ENCODE assay signal across 15 mouse cellular contexts in genomic region chr12:71036729-71037404, GRCm38 (mm10). TPM values are rescaled to one million over a fixed set of nuclear protein-coding genes. Genes with fewer than 3 reads are reported as not detected.
DNase-seq lines count a peak whose midpoint lies in the region; ATAC-seq and TF ChIP-seq lines count a peak whose summit lies in the region.
"Had no signal": no experiment of that assay in that cellular context is flagged by ENCODE, and none has a peak within 500 bp of the region (broad histone marks: within the 10 kb centered on the region; RNA-seq: fewer than 3 reads in every experiment).

No protein-coding gene starts in this region.

- WGBS in heart, embryonic 10.5 days, result 89% methylated on average over 12 of the region's 12 CpGs
- 93% methylated on average over 12 of the region's 12 CpGs for WGBS in intestine, embryonic 15.5 days
- 93% methylated on average over 12 of the region's 12 CpGs for WGBS in hindbrain, embryonic 16.5 days

- peak; percentile 68; the same call in 1 of the 2 replicates for ATAC-seq in G1E (ENCODE audit: extremely low read depth, insufficient number of reproducible peaks, low FRiP score, poor library complexity, severe bottlenecking)
- ATAC-seq in intestine, embryonic 15.5 days, result peak; percentile 66
- peak; percentile 60; the same call in 1 of the 2 replicates for ATAC-seq in megakaryocyte-erythroid progenitor cell, adult 5-6 weeks (replicated peaks; ENCODE audit: low FRiP score, low TSS enrichment, poor library complexity, severe bottlenecking)
- ATAC-seq in hindbrain, embryonic 16.5 days, result no peak

- H3K9ac ChIP-seq in intestine, embryonic 15.5 days, result no peak overlapping the region
- H3K9ac ChIP-seq in hindbrain, embryonic 16.5 days (ENCODE audit: low read depth, low read length), result no peak overlapping the region
- H3K9ac ChIP-seq: lung, embryonic 15.5 days had no signal

- H3K27ac ChIP-seq in heart, embryonic 10.5 days, result no peak overlapping the region
- H3K27ac ChIP-seq in intestine, embryonic 15.5 days, result no peak overlapping the region
- no peak overlapping the region for H3K27ac ChIP-seq in hindbrain, embryonic 16.5 days (ENCODE audit: low read depth, low read length)
- H3K27ac ChIP-seq: lung, embryonic 15.5 days had no signal

- no peak overlapping the region for H3K4me3 ChIP-seq in heart, embryonic 10.5 days
- H3K4me3 ChIP-seq in G1E (ENCODE audit: low read depth, low read length), result no peak overlapping the region
- no peak overlapping the region for H3K4me3 ChIP-seq in intestine, embryonic 15.5 days (replicated peaks)
- no peak overlapping the region for H3K4me3 ChIP-seq in hindbrain, embryonic 16.5 days (ENCODE audit: low read length)
- H3K4me3 ChIP-seq: lung, embryonic 15.5 days had no signal

- no peaks in the 10 kb centered on the region for H3K4me1 ChIP-seq in heart, embryonic 10.5 days
- peaks cover 27% of the 10 kb centered on the region for H3K4me1 ChIP-seq in G1E (ENCODE audit: insufficient read depth, low read depth, low read length)
- no peaks in the 10 kb centered on the region for H3K4me1 ChIP-seq in intestine, embryonic 15.5 days (replicated peaks)
- no peaks in the 10 kb centered on the region for H3K4me1 ChIP-seq in hindbrain, embryonic 16.5 days (ENCODE audit: control insufficient read depth, insufficient read depth, low read depth, low read length)
- H3K4me1 ChIP-seq: lung, embryonic 15.5 days had no signal

- DNase-seq in heart, embryonic 10.5 days (ENCODE audit: low spot score), result peak; percentile 73
- DNase-seq in heart, adult 18-20 months, result no peak
- peak; percentile 10 for DNase-seq in G1E (ENCODE audit: low spot score)
- no peak for DNase-seq in layer of hippocampus, postnatal 14 days (ENCODE audit: low spot score in 2 of 2)
- DNase-seq in embryo, embryonic 9.5 days (ENCODE audit: extremely low spot score), result no peak
- DNase-seq: adrenal gland, postnatal 10 days; cerebellum, postnatal 10 days; gastrocnemius, postnatal 25 days; kidney, postnatal 14 days; thymus, postnatal 25 days had no signal

- H3K36me3 ChIP-seq in heart, embryonic 10.5 days, result peaks cover 74% of the 10 kb centered on the region
- peaks cover 94% of the 10 kb centered on the region for H3K36me3 ChIP-seq in G1E (replicated peaks)
- H3K36me3 ChIP-seq in intestine, embryonic 15.5 days, result peaks cover 29% of the 10 kb centered on the region; the same call in 1 of the 2 replicates
- H3K36me3 ChIP-seq in hindbrain, embryonic 16.5 days (ENCODE audit: control insufficient read depth, insufficient read depth, low read length), result peaks cover 11% of the 10 kb centered on the region

- no peak for TF ChIP-seq CTCF in G1E (IDR thresholded peaks at IDR 0.05; ENCODE audit: low read depth, low read length)

- no peak overlapping the region for H3K4me2 ChIP-seq in intestine, embryonic 15.5 days (replicated peaks)
- H3K4me2 ChIP-seq in hindbrain, embryonic 16.5 days (ENCODE audit: low read length), result no peak overlapping the region
- H3K4me2 ChIP-seq: lung, embryonic 15.5 days had no signal

- H3K9me3 ChIP-seq in heart, embryonic 10.5 days, result no peaks in the 10 kb centered on the region
- peaks cover 8% of the 10 kb centered on the region for H3K9me3 ChIP-seq in G1E (replicated peaks)
- H3K9me3 ChIP-seq in intestine, embryonic 15.5 days, result no peaks in the 10 kb centered on the region
- H3K9me3 ChIP-seq in hindbrain, embryonic 16.5 days (ENCODE audit: control insufficient read depth, low read length), result no peaks in the 10 kb centered on the region
- H3K9me3 ChIP-seq: lung, embryonic 15.5 days had no signal

- no peaks in the 10 kb centered on the region for H3K27me3 ChIP-seq in heart, embryonic 10.5 days (ENCODE audit: insufficient read depth, poor library complexity, severe bottlenecking)
- H3K27me3 ChIP-seq in G1E (ENCODE audit: insufficient read depth, low read length), result no peaks in the 10 kb centered on the region
- no peaks in the 10 kb centered on the region for H3K27me3 ChIP-seq in intestine, embryonic 15.5 days (replicated peaks)
- no peaks in the 10 kb centered on the region for H3K27me3 ChIP-seq in hindbrain, embryonic 16.5 days (replicated peaks; ENCODE audit: control insufficient read depth, insufficient read depth, low read length)
- H3K27me3 ChIP-seq: CH12.LX; lung, embryonic 15.5 days had no signal

RNA-seq across cellular contexts. Expression of gene Arid4a, which starts 21.1 kb away (rescaled TPM):
- 24.1 and 26.9 TPM in 2 replicates for polyA plus RNA-seq in heart, embryonic 10.5 days (2016; fragmentation: Nextera tagmentation; extraction: Ambion mirVana)
- 10 to 100 TPM; 11.1 to 12.2 TPM for total RNA-seq in heart, adult 18-20 months (2021)
- total RNA-seq in G1E (2014; fragmentation: Nextera tagmentation) (55.4 and 57.4 TPM in 2 replicates), G1E (2017) (44.5 and 57.5 TPM in 2 replicates)
- 11.7 and 12.4 TPM in 2 replicates for polyA plus RNA-seq in G1E (2012)
- 35.0 and 39.3 TPM in 2 replicates for polyA plus RNA-seq in intestine, embryonic 15.5 days (2015; fragmentation: Nextera tagmentation; extraction: Ambion mirVana)
- 23.4 and 36.3 TPM in 2 replicates for total RNA-seq in megakaryocyte-erythroid progenitor cell, adult 5-6 weeks (2014; fragmentation: Nextera tagmentation)
- 58.0 and 58.9 TPM in 2 replicates for total RNA-seq in megakaryocyte-erythroid progenitor cell, adult 5-6 weeks (2017)
- 10 to 100 TPM; 32.6 to 35.8 TPM for total RNA-seq in layer of hippocampus, postnatal 14 days (2021)
- 41.4 and 41.7 TPM in 2 replicates for polyA plus RNA-seq in hindbrain, embryonic 16.5 days (2015; fragmentation: Nextera tagmentation; extraction: Ambion mirVana)

Comparison
In these comparisons a context has a peak if more than half of its experiments do, and no peak if none do; other contexts are left out.
1. DNase-seq: peak in heart, embryonic 10.5 days (single experiment) and G1E (single experiment); none in heart, adult 18-20 months (0 of 2), layer of hippocampus, postnatal 14 days (0 of 2) and embryo, embryonic 9.5 days (single experiment).